Mouse (Mus musculus) hindbrain, embryonic 14.5 days (tissue): ENCODE measurements around the gene Chst11. TPM values are rescaled to one million over a fixed set of nuclear protein-coding genes. Genes with fewer than 3 reads are reported as not detected.
A peak's percentile ranks its signal among the peaks of the same experiment; 100 is the strongest.

Source experiments
- ATAC-seq: fragments of 200-750 bp; cut with Nextera tagmentation; 2 replicates; pipeline ENCODE4 v1.8.0; 2017; ENCODE audit warnings: moderate number of reproducible peaks, mild to moderate bottlenecking, moderate TSS enrichment, moderate library complexity; ENCODE audit not compliant: low FRiP score
- DNase-seq: peaks from one replicate; pipeline ENCODE4 v3.0.0-alpha.2; 2015; ENCODE audit warnings: low spot score
- H3K27ac ChIP-seq: fragments of 300-500 bp; sonication (generic); 2 replicates; pipeline ENCODE4 v1.5.1; 2014; ENCODE audit warnings: mild to moderate bottlenecking, moderate library complexity
- H3K27me3 ChIP-seq: fragments of 300-500 bp; sonication (generic); 2 replicates; pipeline ENCODE4 v1.6.1; 2014; ENCODE audit warnings: mild to moderate bottlenecking, low read length, mixed read lengths; ENCODE audit not compliant: control insufficient read depth, insufficient read depth
- H3K36me3 ChIP-seq: fragments of 300-500 bp; sonication (generic); replicated peaks from 2 replicates; pipeline ENCODE4 v1.6.1; 2014; ENCODE audit not compliant: control insufficient read depth, insufficient read depth
- H3K4me1 ChIP-seq: fragments of 300-500 bp; sonication (generic); replicated peaks from 2 replicates; pipeline ENCODE4 v1.6.1; 2014; ENCODE audit warnings: antibody characterized with exemption, low read length, mixed read lengths; ENCODE audit not compliant: control insufficient read depth, insufficient read depth
- H3K4me2 ChIP-seq: fragments of 300-500 bp; sonication (generic); replicated peaks from 2 replicates; pipeline ENCODE4 v1.6.1; 2014; ENCODE audit warnings: mild to moderate bottlenecking, moderate library complexity
- H3K4me3 ChIP-seq: fragments of 300-500 bp; sonication (generic); replicated peaks from 2 replicates; pipeline ENCODE4 v1.5.1; 2014; ENCODE audit warnings: mild to moderate bottlenecking, low read length
- H3K9ac ChIP-seq: fragments of 300-500 bp; sonication (generic); 2 replicates; pipeline ENCODE4 v1.6.1; 2014
- H3K9me3 ChIP-seq: fragments of 300-500 bp; sonication (generic); 2 replicates; pipeline ENCODE4 v1.6.1; 2016; ENCODE audit warnings: low read length; ENCODE audit not compliant: control insufficient read depth
- WGBS: fragments of 180-500 bp; shearing (Covaris S2); extraction: QIAGEN DNeasy Blood & Tissue Kit; methylation state at CpG from one replicate; pipeline ENCODE4 v1.1.7; 2014; 5-methylcytosine and 5-hydroxymethylcytosine counted together
- polyA plus RNA-seq: library from polyadenylated mRNA; unstranded; fragments of >200 nt; fragmentation: Nextera tagmentation; extraction: Ambion mirVana; gene quantifications from 2 replicates; pipeline ENCODE4 v1.2.1, GENCODE M21; 2014

Gene Chst11
- polyA plus RNA-seq, 1 experiment from 2014 or later = 5.4 TPM

DNA sequence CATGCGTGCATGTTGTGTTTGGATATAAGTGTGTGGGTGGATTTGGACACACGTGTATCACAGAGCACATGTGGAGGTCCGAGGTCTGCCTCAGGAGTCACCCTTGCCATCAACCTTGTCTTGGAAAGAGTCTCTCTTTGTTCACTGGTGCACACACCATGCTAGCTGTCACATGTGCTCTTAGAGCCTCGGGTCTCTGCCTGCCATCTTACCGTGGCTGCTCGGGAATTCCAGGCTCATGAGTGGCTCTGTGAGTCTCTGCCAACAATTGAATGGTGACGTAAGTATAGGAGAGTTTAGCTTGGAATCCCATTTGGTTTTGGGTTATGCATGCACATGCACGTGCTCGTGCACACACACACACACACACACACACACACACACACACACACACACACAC is 214.0 kb downstream of the Chst11 start:
- no peaks in the 10 kb centered on the region for H3K27me3 ChIP-seq
- no peaks in the 10 kb centered on the region for H3K36me3 ChIP-seq
- H3K4me1 ChIP-seq = no peaks in the 10 kb centered on the region
- H3K9me3 ChIP-seq = no peaks in the 10 kb centered on the region
- WGBS = 81% methylated on average over 9 of the region's 9 CpGs
- H3K4me3 ChIP-seq = no peak overlapping the region
- H3K27ac ChIP-seq = no peak overlapping the region
- DNase-seq (no peak), ATAC-seq (no peak)
- H3K4me2 ChIP-seq = no peak overlapping the region
- no peak overlapping the region for H3K9ac ChIP-seq

DNA sequence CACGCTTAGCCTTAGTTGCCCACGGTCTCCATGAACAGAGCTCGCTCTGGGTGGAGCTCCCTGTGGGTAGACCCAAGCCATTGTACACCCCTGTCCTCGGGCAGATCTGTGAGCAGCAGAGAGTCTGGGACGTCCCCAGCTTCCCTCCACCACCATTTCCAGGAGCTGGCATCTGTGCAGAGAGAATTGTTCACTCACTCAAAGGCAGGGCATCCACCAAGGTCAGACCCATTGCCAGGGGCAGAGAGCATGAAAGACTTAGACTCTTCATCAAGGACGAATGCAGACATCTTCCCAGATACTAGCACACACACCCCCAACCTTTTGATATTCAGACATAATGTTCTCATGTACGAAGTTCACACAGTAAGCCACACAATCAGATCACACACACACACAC is 216.2 kb downstream of the Chst11 start:
- Histone ChIP-seq H3K27ac (no peak overlapping the region), H3K4me1 (no peaks in the 10 kb centered on the region), H3K4me2 (no peak overlapping the region), H3K9me3 (no peaks in the 10 kb centered on the region), H3K36me3 (no peaks in the 10 kb centered on the region), H3K4me3 (no peak overlapping the region), H3K9ac (no peak overlapping the region), H3K27me3 (no peaks in the 10 kb centered on the region)
- DNase-seq = no peak
- no peak for ATAC-seq
- WGBS = 89% methylated on average over 7 of the region's 7 CpGs

DNA sequence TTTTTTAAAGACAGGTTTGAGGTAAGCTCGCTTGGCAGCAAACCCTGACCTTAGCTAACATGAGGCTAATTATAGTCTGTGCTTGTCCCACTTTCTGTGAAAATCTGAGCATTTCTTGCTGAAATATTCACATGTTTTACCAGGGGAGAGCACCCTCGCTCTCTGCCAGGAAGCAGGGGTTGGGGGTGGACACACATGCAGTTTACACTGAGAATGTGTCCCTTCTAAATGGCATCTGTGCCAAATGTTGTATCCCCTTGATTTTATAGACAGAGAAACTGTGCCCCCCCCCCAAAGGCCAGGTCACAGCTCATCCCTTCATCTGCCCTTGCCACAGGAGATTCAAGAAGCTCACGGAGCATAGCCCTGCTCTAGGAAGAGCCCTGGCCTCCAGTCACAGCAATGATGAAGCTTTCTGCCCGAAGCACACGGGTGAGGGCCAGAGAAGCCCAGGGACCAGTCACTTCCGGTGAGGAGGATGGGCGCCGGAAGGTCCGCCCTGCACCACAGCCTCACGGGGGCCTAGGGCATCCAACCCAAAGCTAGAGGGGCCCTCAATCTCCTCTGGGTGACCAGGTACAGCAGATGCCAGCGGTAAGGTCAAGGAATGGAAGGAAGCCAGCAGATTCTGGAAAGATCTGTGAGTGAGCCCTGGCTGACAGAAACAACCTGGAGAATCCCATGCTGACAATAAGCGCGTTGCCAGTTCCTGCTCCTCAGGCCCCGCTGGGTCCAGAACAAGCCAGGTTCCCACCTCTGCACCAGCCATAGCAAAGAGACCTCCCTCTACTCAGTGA is 217.8 kb downstream of the Chst11 start:
- H3K9ac ChIP-seq = no peak overlapping the region
- H3K4me1 ChIP-seq = no peaks in the 10 kb centered on the region
- no peaks in the 10 kb centered on the region for H3K36me3 ChIP-seq
- no peaks in the 10 kb centered on the region for H3K9me3 ChIP-seq
- H3K27me3 ChIP-seq = no peaks in the 10 kb centered on the region
- no peak overlapping the region for H3K4me2 ChIP-seq
- WGBS = 88% methylated on average over 14 of the region's 14 CpGs
- H3K4me3 ChIP-seq = no peak overlapping the region
- no peak overlapping the region for H3K27ac ChIP-seq
- ATAC-seq (no peak), DNase-seq (no peak)

DNA sequence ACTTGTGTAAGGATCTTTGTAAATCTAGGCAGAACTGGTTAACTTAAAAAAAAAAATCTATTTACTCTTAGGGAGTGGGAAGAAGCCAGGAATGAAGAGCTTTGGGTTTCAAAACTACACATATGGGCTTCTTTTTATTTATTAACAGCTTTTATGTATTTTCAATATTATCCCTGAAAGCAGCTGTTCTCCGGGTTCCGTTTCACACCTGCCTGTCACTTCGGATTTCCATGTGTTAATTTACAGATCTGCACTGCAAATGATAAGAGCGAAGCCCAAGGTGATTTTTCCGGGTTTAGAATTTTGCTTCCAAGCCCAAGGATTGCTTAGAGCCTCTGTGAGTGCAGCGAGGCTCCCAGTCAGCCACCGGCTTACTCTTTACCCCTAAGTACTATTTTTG is 223.1 kb downstream of the Chst11 start:
- no peak overlapping the region for H3K27ac ChIP-seq
- ATAC-seq (no peak), DNase-seq (no peak)
- no peaks in the 10 kb centered on the region for H3K27me3 ChIP-seq
- H3K4me2 ChIP-seq = no peak overlapping the region
- no peak overlapping the region for H3K9ac ChIP-seq
- no peaks in the 10 kb centered on the region for H3K36me3 ChIP-seq
- 83% methylated on average over 7 of the region's 7 CpGs for WGBS
- no peaks in the 10 kb centered on the region for H3K9me3 ChIP-seq
- H3K4me3 ChIP-seq = no peak overlapping the region
- no peaks in the 10 kb centered on the region for H3K4me1 ChIP-seq

DNA sequence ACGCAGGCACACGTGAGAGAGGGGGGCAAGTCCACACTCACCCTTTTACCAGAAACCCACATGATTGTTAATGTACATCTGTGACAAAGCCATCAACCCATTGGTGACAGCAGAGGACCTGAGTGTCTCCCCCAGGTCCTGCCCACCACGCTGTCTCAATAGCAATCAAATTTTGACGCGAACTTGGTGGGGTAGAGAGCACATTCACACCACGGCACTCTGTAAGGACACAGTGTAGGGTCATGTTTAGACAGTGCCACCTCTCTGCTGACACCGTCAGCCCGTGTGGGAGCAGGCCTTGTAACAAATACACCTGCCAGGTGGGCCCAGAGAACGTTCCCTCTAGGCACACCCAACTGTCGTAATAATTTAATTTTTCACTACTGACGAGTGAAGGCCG is 224.1 kb downstream of the Chst11 start:
- Histone ChIP-seq H3K27me3 (no peaks in the 10 kb centered on the region), H3K4me3 (no peak overlapping the region), H3K36me3 (no peaks in the 10 kb centered on the region), H3K27ac (no peak overlapping the region), H3K4me2 (no peak overlapping the region), H3K4me1 (no peaks in the 10 kb centered on the region), H3K9me3 (no peaks in the 10 kb centered on the region), H3K9ac (no peak overlapping the region)
- ATAC-seq = no peak; the same call in 1 of the 2 replicates
- no peak for DNase-seq
- WGBS = 72% methylated on average over 12 of the region's 12 CpGs

DNA sequence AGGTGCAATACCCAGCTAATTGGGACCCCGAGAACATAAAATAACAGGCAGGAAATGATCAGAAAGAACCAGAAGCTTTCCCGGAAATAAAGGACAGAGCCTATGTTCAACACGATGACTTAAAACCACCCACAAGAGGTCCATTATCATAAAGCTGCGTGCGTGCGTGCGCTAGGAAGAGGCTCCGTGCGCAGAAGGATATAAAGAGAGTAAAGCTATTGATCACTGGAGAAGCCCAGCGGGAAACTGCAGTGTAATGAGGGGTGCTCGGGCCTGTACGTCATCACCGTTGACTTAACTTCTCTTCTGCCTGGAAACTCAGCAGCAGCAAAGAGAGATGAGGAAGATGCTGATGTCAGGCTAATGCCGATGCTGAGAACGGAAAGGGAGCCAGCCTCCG is 224.8 kb downstream of the Chst11 start:
- Histone ChIP-seq H3K4me1 (no peaks in the 10 kb centered on the region), H3K36me3 (no peaks in the 10 kb centered on the region), H3K27me3 (no peaks in the 10 kb centered on the region), H3K9me3 (no peaks in the 10 kb centered on the region), H3K27ac (no peak overlapping the region), H3K9ac (no peak overlapping the region), H3K4me2 (peak overlapping the region; percentile 11; the same call in 1 of the 2 replicates), H3K4me3 (no peak overlapping the region)
- DNase-seq = no peak
- WGBS = 57% methylated on average over 16 of the region's 16 CpGs
- ATAC-seq = no peak

DNA sequence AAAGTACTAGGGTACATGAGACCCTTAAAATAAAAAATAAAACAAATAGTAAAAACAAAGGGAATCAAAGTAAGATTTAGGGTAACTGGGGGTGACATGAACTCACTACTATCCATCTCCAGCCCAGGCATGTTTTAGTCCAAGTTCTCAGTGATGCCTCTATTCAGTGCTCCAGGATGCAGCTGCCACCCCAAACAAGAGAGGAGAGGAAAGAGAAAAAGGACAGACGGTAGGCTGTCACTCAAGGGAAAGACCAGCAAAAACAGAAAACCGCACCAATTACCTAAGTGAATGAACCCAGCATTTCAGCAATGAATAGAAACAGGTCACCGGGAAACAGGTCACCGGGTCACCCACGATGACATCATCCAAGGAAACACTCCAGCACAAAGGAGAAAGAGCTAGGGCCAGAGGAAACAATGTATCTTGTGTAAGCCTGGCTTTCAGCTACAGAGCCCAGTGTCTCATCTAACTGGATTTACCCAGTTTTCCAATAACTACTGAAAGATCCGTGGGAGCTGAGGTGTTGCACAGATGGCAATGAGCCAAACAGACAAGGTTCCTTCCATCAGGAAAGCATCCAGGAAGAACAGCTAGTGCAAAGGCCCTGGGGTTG is 225.8 kb downstream of the Chst11 start:
- DNase-seq (no peak), ATAC-seq (no peak)
- H3K4me2 ChIP-seq = no peak overlapping the region
- no peak overlapping the region for H3K9ac ChIP-seq
- no peak overlapping the region for H3K27ac ChIP-seq
- no peak overlapping the region for H3K4me3 ChIP-seq
- 21% methylated on average over 6 of the region's 6 CpGs for WGBS
- no peaks in the 10 kb centered on the region for H3K9me3 ChIP-seq
- no peaks in the 10 kb centered on the region for H3K27me3 ChIP-seq
- H3K36me3 ChIP-seq = no peaks in the 10 kb centered on the region
- H3K4me1 ChIP-seq = no peaks in the 10 kb centered on the region

DNA sequence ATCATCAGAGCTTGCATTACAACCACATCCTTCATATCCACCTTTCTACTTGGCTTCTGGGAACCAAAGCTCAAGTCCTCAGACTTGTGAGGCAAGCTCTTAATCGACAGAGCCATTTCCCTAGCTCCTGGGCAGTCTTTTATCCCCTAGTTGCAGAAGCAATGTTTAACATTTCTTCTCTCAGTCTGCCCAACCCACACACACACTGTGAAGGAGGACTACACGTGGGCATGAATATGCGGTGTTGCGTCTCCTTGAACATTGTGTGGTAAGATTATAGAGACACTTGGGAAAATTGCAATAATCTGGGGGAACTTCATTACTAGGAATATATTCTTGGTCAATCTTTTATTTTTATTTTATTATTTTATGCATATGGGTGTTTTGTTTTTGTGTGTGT is 227.3 kb downstream of the Chst11 start:
- H3K9ac ChIP-seq = no peak overlapping the region
- H3K36me3 ChIP-seq = no peaks in the 10 kb centered on the region
- no peaks in the 10 kb centered on the region for H3K4me1 ChIP-seq
- ATAC-seq (no peak), DNase-seq (no peak)
- H3K4me2 ChIP-seq = no peak overlapping the region
- H3K27me3 ChIP-seq = no peaks in the 10 kb centered on the region
- no peak overlapping the region for H3K4me3 ChIP-seq
- no peak overlapping the region for H3K27ac ChIP-seq
- no peaks in the 10 kb centered on the region for H3K9me3 ChIP-seq
- 91% methylated on average over 4 of the region's 4 CpGs for WGBS

DNA sequence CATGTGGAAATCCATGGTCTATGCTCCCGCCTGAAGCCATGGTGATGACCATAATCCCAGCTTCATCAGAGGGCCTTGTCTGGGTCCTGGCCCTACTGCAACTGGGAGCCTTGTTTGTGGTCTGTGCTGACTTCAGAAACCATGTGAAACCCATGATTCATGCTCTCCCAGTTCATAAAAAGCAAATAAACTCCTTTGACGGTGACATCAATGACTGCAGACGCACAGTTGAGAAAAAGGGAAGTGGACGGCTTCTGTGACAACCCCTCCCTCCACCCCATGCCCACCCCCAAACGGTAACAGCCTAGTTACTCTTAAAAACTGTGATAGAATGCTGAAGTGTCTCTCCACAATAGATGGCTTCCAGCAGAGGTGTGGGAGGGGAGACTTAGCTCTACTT is 230.3 kb downstream of the Chst11 start:
- no peak overlapping the region for H3K27ac ChIP-seq
- ATAC-seq (no peak), DNase-seq (no peak)
- H3K9me3 ChIP-seq = no peaks in the 10 kb centered on the region
- 75% methylated on average over 5 of the region's 5 CpGs for WGBS
- no peak overlapping the region for H3K4me3 ChIP-seq
- no peaks in the 10 kb centered on the region for H3K4me1 ChIP-seq
- no peaks in the 10 kb centered on the region for H3K36me3 ChIP-seq
- no peaks in the 10 kb centered on the region for H3K27me3 ChIP-seq
- no peak overlapping the region for H3K9ac ChIP-seq
- no peak overlapping the region for H3K4me2 ChIP-seq
